Mouse (Mus musculus): ENCODE measurements at regions not wholly inside any gene's neighbourhood (a gene's known extent, or its start where the extent isn't known, plus 50 kb on each side); places are given as distances from the start of the nearest gene placed in this dataset.

DNA sequence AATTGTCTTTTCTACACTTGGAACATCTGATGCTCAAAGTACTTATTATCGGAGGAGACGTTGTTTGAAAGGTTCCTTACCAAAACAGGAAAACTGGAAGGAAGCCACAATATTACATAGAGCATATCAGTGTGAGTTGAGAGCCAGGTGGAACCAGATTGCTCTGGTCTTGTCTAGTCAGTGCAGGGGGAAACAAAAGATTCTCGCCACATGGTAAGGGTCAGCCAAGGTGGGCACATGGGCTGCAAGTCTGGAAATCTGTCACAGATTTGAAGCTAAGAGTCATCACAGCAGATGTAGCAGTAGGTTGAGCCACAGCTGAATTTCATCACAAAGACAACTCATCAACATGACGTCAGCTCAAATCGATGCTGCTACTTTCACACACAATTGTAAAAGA lies 681.8 kb downstream of the Stpg2 start:
- no peak for DNase-seq (ENCODE audit: low read depth, low spot score)

DNA sequence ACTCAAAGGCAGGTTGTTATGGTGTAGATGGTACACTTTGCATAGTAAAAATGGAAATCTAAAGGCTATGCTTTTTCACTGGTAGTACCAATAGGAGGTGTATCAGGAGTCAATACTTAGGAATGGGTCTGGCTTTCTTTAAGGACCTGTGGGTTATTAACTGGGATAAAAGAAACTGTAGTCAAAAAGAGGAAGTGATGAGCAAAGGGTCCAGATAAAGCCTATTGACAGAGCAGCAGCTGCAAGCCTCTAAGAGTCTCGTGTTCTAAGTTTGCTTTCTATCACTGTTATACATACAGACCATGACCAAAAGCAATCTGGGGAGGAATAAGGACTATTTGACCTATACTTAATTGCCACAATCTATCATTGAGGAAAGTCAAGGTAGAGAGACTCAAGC lies 683.0 kb downstream of the Stpg2 start:
- peak; percentile 50 for DNase-seq (ENCODE audit: low read depth, low spot score)

DNA sequence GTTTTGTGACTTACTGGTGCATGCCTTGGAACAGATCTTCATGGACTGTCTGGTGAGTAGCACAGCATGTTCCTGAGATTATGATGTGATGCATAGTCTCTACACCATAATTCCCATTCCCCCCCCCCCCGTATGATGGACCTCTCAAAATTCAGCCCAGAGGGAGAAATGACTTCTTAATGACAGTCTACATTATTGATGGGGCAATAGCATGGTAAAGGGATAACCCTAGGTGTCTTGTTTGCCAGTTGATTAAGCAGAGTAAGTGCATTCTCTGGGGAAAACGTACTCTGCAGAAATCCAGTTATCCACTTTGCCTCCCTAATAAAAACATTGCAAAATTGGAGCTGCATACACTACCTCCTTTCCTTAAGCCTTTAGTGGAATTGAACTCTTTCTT lies 684.7 kb downstream of the Stpg2 start:
- no peak for DNase-seq (ENCODE audit: low read depth, low spot score)

DNA sequence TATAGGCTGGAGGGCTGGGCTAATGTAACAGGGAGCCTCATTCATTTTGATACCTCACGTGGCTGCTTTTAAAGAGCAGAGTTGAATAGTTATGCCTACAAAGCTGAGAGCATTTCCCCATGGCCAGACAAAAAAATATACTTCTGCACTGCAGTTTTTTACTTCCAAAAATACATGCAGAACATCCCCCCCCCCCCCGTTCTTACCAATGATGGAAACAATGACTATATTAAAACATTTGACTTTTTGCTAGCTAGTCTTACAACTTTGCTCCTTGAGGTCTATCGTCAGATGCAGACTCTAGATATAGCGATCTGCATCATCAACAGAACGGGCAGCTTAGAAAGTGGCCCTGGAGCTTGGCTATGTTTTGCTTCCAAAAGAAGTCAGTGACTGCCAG lies 692.4 kb downstream of the Stpg2 start:
- no peak for DNase-seq (ENCODE audit: low read depth, low spot score)

DNA sequence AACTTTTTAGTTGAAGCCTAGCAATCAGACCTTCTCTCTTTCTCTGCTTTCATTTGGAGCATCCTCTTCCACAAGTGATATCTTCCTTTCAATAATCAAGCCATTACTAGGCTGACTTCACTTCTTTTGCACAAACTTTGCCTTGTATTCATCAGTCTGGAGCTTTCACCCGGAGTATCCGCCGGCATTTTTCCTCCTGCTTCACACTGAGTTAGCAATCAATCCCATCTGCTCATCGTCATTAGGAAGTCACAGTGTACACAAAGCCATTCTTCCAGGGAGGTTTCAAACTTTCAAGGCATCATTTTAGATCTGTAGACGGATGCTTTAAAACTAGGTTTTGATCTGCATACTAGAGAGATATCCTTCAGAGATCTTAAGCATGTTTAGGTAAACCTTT lies 693.7 kb downstream of the Stpg2 start:
- DNase-seq (ENCODE audit: low read depth, low spot score): no peak

DNA sequence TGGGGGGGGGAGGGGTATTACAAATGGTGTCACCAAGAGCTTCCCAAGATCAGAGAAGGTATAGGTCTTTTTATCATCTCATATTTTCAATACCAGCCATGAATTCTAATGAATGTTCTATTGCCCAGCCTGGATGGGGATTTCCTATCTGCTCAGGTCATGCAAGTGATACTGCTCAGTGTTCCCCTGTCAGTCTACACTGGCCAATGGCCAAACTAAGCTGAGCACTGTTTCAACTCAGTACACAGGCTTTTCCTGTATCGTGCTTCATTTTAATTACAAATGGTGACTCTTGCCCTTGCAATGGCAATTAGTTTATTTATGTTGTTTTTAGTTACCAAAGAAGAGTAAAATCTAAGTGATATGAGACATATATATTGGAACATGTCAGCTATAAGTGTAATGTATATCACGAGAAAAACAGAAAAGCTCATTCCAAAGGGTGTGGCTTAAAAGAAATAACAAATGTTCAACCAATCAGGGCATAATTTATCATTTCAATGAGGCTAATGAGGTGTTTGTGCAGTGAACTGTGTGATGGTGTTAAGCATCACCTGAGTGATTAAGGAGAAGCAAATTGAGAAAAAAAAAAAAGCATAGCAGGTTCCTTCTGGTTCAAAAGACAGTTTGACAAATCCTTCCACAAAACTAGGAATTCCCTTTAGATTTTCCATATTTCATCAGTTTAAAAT lies 708.3 kb downstream of the Stpg2 start:
- no peak for DNase-seq (ENCODE audit: low read depth, low spot score)

DNA sequence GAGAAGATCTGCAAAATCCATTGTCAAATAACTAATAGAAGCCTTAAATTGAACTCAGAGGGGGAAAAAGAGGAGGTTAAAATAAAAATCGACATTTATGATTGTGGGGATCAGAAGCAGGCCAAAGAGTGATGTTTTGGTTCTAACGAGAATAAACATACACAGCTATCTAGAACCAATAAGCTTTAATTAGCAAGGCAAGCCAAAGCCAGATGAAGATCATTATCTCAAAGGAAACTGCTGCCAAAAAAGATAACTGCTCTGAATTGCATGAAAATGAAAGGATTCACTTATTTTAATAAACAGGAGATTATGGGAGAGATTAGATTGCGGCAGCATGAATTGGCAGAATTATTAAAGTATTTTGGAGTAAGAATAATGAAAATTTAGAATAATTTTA lies 716.8 kb downstream of the Stpg2 start:
- DNase-seq (ENCODE audit: low read depth, low spot score): no peak

DNA sequence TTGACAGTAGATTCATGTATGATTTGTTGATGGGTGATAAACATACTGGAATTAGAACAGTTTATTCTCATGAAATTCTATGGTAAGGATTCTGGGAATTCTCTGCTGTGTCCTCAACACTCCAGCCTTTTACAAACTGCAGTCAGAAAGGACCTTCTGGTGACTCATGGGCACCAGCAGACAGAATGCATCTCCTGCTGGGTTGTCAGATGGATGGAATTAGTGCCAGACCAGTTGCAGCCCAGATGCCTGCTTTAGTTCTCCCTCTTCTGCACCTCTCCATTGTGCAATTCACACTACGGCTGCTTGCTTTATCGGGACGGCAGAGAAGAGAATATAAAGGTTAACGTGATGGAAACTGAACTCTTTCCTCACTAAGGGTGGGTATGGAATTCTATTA lies 727.5 kb downstream of the Stpg2 start:
- no peak for DNase-seq (ENCODE audit: low read depth, low spot score)

DNA sequence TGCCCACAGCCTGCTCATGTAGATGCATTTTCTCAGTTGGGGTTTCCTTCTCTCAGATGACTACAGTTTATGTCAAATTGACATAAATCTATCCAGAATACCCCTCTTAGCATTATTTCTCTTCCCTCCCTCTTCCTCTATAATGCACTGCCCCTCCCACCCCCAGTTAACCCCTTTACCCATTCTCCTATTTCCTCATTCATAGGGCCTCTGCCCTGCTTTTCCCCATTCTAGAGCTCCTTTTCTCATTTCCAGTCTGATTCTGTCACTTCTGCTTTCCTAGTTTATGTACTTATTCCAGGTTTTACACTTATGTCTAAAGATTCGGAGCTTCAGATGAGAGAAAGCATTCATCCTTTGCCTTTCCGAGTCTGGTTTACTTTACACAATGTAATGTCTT lies 740.7 kb downstream of the Stpg2 start:
- DNase-seq (ENCODE audit: low read depth, low spot score): no peak

DNA sequence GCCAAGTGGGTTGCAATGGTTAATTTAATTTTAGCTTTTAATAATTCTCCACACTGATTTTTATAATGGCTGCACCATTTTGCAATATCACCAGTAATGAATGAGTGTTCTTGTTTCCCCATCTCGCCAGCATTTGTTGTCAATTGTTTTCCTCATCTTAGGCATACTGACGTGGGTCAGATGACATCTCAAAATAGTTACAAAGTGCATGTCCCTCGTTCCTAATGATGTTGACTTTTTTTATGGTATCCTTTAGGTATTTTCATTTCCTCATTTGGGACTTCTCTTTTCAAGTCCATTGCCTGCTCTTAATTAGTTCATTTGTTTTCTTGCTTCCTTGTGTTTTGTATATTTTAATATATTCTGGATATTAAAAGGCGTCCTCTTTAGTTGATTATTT lies 741.8 kb downstream of the Stpg2 start:
- DNase-seq (ENCODE audit: low read depth, low spot score): no peak

DNA sequence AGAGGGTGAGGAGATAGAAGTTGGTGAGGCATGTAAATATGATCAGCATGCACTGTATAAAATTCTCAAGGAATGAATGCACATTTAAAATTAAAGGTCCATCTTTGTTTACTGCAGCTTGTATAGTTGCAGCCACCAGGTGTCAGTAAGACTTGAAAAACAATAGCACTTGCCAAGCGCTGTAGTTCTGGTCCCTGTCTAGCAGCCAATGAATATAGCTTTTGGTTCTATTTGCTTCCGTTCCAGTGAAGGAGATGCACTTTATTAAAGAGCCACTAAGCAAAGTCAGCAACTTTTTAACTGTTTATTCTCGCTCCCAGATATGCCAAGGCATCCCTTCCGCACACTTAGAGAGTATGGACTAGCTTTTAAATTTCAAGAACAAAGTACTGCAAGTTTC lies 743.6 kb downstream of the Stpg2 start:
- peak; percentile 25 for DNase-seq (ENCODE audit: low read depth, low spot score)

DNA sequence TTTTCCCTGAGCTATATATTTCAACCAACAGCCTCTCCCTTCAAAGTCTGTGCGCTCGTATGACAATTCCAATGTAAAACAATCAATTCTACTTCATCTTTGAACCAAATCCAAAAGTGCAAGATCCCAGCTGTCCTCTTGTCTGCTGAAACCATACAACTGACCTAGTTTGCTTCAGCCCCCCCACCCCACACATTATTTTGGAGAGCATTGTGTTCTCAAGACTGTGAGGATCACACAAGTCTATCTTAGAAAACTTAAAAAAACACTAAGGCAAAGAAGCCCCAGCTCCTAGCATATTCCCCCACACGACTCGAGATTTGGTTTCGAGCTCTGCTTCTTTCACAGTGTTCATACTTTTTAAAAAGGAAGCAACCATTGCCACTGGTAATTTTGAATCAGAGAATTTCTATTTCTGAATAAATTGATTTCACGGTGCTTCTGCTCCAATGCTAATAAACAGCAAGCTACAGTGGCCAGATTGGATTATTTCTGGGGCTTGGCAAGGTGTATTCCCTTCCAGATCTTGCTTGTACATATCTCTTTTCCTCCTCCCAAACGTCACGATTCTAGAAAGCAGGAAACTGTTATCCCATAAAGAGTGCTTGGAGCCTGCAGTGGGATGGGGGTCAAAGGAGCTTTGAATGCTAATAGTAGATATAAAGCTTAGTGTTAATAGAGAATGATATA lies 744.7 kb downstream of the Stpg2 start:
- no peak for DNase-seq (ENCODE audit: low read depth, low spot score)

DNA sequence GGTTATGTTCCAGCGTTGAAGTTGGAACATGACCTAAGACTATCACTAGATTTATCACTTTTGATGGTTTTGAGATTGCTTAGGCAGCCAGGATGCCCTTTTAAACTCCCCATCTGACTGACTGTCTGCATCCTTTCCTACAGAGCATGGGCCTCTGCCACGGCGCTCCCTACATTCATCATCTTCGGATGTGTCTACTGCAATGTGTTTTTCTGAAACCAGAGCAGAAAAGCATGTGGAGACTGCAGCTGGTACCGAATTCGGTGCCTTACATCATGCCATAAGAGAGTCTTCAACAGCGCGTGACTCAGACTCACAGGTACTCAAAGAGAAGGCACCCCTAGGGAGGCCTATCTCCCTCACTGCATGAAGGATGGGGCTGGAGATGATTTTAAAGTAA lies 746.0 kb downstream of the Stpg2 start:
- no peak for DNase-seq (ENCODE audit: low read depth, low spot score)

DNA sequence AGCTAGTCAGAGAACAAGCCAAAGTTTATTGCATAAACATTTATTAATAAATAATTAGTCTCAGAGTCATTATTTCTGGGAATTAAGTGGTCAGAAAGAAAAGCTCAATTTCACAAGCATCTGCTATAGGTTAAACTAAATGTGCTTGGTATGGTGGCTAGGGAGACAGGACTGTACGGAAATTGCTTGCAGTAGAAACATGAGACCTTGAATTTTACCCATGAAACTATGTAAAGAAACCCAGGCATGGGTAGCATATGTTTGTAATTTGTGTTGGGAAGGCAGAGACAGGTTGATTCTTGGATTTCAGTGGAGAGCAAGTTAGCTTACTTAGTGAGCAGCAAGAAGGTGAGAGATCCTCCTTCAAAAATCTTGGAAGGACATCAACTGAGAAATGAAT lies 772.7 kb downstream of the Stpg2 start:
- DNase-seq (ENCODE audit: low read depth, low spot score): no peak

DNA sequence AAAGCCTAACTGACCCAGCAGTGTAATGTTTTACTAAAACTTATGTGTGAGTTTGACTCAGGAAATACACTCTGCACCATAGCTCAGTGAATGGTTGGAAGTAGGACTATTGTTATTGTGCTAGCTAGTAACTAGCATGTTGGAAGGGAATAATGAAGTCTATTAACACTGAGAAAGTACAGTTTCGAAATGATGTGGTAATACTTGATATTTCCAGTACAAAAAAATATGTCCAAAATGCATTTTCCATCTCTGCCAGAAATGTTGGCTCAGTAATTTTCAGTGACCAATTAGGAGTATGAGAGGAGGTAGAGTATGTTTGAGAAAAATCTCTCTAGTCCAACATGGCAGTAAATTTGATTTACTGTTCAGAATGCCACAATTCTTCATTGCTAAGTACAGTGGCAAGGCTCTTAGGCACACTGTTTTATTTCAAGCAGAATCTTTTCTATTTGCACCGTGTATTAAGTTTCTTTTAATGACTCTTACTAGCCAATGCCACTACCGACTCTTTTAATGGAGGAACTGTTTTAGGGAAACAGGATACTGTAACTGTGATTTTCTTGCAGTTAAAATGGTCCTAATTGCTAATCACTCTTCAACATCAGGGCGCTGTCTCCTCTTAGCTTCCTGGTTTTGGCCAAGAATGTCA lies 780.5 kb downstream of the Stpg2 start:
- DNase-seq (ENCODE audit: low read depth, low spot score): no peak

DNA sequence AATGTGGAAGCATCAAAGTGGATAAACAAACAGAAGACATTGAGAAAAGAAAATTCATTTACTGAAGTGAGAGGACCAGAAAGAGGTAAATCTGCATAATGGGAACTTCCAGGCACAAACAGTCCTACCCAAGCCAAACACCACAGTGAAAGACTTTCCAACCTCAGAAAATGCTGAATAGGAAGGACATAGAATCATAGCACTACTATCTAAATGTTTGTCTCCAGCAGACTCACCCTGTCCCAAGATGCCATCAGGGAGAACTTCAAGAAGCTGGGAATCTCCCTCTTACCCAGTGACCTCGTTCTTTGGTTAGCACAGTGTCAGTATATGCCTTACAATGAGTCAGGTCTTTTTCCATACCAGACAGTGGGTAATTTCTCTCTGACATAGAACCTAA lies 783.4 kb downstream of the Stpg2 start:
- no peak for DNase-seq (ENCODE audit: low read depth, low spot score)

DNA sequence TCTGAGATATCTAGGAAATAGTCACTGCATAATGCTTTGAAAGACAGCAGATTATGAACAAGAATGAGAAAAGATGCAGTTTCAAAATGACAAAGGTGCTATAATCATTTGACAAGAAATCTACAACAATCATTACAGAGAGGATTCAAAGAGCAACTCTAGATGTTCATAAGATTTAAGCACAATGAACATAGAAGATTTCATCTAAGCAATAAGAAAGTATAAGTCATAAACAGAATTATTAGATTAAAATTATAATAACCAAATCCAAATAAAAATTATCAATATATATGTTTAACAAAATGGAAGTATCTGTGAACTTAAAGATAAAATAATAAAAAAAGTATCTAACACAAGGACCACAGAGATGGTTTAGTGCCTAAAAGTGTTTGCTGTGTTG lies 783.9 kb downstream of the Stpg2 start:
- no peak for DNase-seq (ENCODE audit: low read depth, low spot score)

DNA sequence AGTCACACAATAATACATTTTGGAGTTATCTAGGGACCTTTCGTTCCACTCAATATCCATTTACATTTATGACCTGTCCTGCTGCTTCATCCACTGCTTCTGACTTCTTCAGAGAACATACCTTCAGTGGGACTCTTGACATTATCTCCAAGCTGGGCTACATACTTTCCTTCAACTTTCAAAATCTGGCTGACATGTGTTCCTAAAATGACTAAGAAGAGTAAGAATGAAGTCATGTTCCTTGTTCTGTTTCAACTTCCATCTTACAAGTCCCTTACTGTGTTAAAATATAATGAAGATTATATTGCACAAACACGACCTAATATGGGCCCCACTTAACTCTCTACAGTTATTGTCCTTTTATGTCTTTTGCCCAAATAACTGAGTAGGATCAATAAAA lies 807.0 kb downstream of the Stpg2 start:
- no peak for DNase-seq (ENCODE audit: low read depth, low spot score)

DNA sequence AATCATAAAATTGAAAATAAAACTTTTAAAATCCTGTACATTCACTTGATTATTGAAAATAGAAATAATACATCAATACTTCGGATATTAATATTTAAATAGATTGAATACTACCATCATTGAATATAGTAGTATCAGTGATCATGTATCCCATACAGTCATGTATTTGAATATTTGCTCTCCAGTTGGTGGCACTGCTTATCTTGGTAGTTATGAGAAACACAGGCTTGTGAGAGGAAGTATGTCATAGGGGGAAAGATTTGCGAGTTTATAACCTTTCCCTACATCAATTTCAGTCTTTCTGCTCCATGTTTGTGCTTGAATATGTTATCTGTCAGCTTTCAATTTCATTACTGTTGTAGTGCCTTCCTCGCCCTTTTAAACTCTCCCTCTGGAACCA lies 828.6 kb downstream of the Stpg2 start:
- no peak for DNase-seq (ENCODE audit: low read depth, low spot score)

DNA sequence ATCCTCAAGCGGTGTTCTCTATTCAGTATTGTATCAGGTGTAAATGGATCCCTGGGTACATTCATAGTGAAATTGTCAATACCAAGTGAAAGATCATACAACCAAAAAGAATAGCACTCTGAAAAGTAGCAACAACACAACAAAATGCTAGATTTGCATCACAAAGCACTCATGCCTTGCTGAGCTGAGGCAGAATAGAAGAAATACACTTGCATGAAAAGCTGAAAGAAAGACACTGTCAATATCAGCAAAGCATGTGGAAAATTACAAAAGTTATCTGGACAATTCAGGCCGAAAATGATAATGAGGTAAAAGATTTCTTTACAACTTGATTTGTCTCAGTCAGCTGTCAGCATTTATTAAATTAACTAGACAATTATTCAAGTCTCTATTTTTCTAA lies 829.6 kb downstream of the Stpg2 start:
- DNase-seq (ENCODE audit: low read depth, low spot score): no peak

DNA sequence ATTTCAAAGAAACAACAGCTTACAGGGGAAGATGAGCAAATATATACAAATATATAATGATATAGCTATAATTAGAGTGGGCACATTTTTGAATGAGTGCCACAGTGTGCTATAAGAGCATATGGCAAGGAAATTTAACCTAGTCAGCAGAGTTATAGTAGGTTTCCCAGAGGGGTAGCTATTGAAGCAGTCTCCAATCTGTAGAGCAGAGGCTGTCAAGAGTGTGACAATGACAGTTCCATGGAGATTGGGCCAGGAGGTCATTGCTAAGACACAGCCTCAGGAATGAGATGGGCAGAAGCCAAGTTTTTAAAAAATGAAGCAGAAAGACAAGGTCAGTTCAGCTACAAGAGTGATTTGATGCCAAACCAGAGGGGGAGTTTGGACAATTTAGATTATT lies 839.4 kb downstream of the Stpg2 start:
- DNase-seq (ENCODE audit: low read depth, low spot score): no peak

DNA sequence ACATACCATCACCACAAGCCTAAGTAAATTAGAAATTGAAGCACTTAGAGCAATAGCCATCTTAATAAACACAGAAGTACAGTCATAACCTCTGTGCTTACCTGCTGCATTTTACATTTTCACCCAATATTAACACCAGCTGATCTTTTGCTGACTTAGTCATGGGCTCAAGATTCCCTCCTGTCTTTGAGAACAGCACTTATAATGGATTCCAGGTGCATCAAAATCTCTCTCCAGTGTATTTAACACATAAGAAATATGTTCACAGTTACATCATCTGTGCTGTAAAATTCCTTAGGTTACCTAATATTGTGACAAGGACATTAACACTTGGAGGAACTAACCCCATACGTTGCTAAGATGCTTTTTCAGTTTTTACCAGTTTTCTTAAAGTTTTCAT lies 849.1 kb downstream of the Stpg2 start:
- no peak for DNase-seq (ENCODE audit: low read depth, low spot score)

DNA sequence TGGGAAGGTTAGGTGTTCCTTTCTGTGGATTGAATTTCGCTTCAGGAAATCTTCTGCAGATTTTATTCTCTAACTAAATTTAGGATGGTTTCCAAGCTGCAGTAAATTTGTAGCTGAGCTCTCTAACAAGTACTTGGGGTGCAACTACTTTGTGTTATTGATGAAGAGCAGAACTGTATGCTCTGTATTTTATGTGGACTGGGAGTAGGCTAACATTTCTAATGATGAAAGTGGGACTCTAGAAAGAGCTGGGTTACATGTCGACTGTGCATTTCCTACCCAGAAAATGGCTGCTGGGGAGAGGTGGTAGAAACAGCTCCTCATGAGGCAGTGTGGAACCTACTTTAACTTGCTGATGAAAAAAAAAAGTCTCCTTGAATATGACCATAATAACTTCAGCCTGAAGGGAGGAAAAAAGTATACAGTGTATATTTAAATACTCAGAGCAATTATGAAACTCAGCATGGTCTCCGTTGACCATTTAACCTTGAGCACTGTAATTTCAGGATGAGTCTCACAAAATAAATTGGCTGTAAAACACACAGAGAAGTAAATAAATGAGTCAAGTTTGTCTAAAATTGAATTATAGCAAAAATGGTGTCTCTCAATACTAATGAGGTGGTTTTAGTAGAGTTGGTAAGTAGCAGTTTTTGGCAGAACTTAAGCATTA lies 852.6 kb downstream of the Stpg2 start:
- DNase-seq (ENCODE audit: low read depth, low spot score): no peak

All from A20 (cell line).